Mouse (Mus musculus): ENCODE data around the gene Dusp14. TPM values are rescaled to one million over a fixed set of nuclear protein-coding genes. Genes with fewer than 3 reads are reported as not detected.

Dusp14 gene
- polyA plus RNA-seq, 1 experiment from 2014 or later = 19.4 TPM

Other genes with a start within 250 kb of the Dusp14 start
- 5.6 and 6.9 TPM in 2 replicates for gene Hnf1b, start 219.2 kb downstream of the Dusp14 start, polyA plus RNA-seq (2015; fragmentation: Nextera tagmentation; extraction: Ambion mirVana)
- gene Ddx52, start 127.2 kb downstream of the Dusp14 start, polyA plus RNA-seq (2015; fragmentation: Nextera tagmentation; extraction: Ambion mirVana) = 24.0 and 27.4 TPM in 2 replicates
- gene Synrg, start 104.8 kb downstream of the Dusp14 start, polyA plus RNA-seq (2015; fragmentation: Nextera tagmentation; extraction: Ambion mirVana) = 11.7 and 12.8 TPM in 2 replicates
- gene Tada2a, start 60.3 kb upstream of the Dusp14 start, polyA plus RNA-seq (2015; fragmentation: Nextera tagmentation; extraction: Ambion mirVana) = 25.9 and 26.0 TPM in 2 replicates
- 13.5 and 16.1 TPM in 2 replicates for gene Acaca, start 60.4 kb upstream of the Dusp14 start, polyA plus RNA-seq (2015; fragmentation: Nextera tagmentation; extraction: Ambion mirVana)
- 0.10 TPM in 1 of 2 replicates, not detected in the other for gene Gm11437, start 98.2 kb upstream of the Dusp14 start, polyA plus RNA-seq (2015; fragmentation: Nextera tagmentation; extraction: Ambion mirVana)